Mouse (Mus musculus) E14TG2a.4 (cell line): Measurements from ENCODE around the gene Foxn3.
A peak's percentile ranks its signal among the peaks of the same experiment; 100 is the strongest.

Source experiments
- CTCF ChIP-seq: conservative IDR thresholded peaks from 2 replicates; pipeline ENCODE4 v1.5.1; 2014; ENCODE audit warnings: low read length
- NANOG ChIP-seq: IDR thresholded peaks from 2 replicates; pipeline ENCODE4 v1.6.1; 2014; ENCODE audit warnings: borderline replicate concordance, low read length, mixed read lengths
- POU5F1 ChIP-seq: IDR thresholded peaks from 2 replicates; pipeline ENCODE4 v1.6.1; 2014; ENCODE audit warnings: low read length, borderline replicate concordance

GRCm38 (mm10) chr12:99540201-99540600 is 23.2 kb downstream of the Foxn3 start:
- TF ChIP-seq CTCF (peak; percentile 46), POU5F1 (no peak), NANOG (no peak)
